Mouse (Mus musculus) left cerebral cortex, postnatal 25 days (tissue): Measurements from ENCODE around the gene Prkar2a. TPM values are rescaled to one million over a fixed set of nuclear protein-coding genes. Genes with fewer than 3 reads are reported as not detected.
A peak's percentile ranks its signal among the peaks of the same experiment; 100 is the strongest.

Experiments used
- DNase-seq, 2 experiments: peaks; one replicate each; pipeline ENCODE4 v3.0.0; 2022; ENCODE audit warnings: low spot score in 2 of 2, mixed read lengths in 1 of 2
- intact Hi-C: fragments of 180-260 bp; cut with DNase I; formaldehyde crosslinking; loops from one replicate; pipeline ENCODE4 v1.15.1; 2025
- microRNA-seq, 2 experiments: library from miRNA; unstranded; fragments of <30 nt; microRNA quantifications; one replicate each; pipeline ENCODE4 v1.2.0; 2022
- total RNA-seq, 2 experiments: library from RNA; stranded (reverse); gene quantifications; 2 replicates each; pipeline ENCODE4 v1.2.3; 2021

The Prkar2a gene
- total RNA-seq, 2 experiments from 2014 or later: 45.5 to 49.1 TPM

DNA sequence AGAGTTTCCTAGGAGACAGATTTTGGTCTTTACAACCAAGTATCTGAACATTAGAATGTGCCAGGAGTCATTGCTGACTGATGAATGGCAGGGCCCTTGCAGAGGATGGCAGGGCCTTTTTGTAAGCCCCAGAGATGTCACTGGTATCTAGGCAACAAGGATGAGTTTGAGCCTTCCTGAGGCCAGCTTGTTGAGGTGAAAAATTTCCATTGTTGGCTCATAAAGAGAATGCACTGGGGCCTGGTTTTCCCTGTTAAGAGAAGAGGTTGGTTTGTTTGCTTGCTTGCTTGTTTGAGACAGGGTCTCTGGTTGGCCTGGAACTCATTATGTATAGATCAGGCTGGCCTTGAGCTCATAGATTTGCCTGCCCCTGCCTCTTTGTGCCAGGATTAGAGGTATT is 96.3 kb downstream of the Prkar2a start:
- intact Hi-C loops: no loop called here
- DNase-seq: no peak

DNA sequence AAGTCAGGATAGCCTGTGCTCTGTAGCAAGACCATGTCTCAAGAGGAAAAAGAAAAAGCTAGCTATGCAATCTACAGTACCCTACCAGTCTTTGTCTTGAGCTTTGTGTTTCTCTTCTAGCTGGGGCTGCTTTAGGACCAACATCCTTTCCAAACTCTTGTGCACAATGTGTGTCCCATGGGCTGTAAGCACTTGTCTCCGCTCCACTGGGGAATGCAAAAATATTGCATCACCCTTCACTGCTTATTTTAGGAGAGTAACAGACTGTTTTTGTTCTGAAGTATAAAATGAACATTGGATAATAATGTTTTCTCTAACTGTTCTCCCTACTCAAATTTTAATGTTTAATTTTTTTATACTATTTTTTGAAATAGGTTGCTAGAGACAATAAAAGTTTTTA is 97.4 kb downstream of the Prkar2a start:
- DNase-seq: no peak
- intact Hi-C loops: no loop called here

DNA sequence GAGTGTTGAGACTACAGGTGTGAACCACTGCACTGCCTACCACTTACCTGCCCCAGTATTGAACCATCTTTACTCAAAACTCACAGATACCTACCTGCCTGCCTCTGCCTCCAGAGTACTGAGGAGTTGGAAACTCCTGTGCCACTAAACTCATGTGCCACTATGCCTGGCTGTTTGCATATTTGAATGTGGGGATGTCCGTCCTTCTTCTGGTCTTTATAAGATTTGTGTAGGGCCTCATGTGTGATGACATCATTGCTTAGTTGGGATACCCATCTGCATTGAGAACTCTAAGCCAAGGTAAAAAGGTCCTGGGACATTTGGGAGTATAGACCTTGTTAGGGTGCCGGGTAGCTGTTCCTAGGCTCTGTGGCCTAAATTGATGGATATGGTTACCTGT is 98.0 kb downstream of the Prkar2a start:
- DNase-seq: peak in 1 of 2 experiments; percentile 0
- intact Hi-C loops: no loop called here

DNA sequence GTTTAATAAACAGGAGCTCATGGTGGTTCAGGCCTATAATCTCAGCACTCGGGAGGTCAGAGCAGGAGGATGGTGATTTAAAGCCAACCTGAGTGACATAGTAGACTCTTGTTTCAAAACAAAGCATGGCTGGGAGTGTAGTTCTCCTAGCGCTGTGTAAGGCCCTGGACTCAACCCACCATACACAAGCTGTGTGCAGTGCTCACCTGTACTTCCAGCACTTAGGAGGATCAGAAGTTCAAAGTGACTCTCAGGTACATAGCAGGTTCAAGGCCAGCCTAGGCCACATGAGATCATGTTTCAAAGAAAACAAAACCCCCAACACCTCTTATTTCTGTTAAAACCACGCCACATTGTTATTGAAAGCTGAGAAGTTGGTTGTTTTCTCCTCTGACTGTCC is 99.6 kb downstream of the Prkar2a start:
- DNase-seq: peak in 1 of 2 experiments; percentile 0
- intact Hi-C loops: no loop called here

DNA sequence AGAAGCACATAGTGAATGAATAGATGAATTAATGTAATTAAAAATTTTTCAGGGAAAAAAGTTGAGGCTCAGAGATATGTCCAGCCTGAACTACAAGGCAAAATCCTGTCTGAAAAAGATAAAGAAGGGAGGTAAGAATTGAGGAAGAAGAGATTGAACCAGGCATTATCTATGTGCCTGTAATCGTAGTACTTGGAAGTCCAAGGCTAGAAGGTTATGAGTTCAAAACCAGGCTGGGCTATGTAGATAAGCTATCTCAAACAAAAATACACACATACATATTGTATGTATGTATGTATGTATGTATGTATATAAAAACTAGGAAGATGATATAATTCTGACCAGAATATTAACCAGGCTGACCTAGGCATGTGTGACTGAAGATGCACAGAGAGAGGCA is 103.2 kb downstream of the Prkar2a start:
- intact Hi-C loops: no loop called here
- no peak for DNase-seq

DNA sequence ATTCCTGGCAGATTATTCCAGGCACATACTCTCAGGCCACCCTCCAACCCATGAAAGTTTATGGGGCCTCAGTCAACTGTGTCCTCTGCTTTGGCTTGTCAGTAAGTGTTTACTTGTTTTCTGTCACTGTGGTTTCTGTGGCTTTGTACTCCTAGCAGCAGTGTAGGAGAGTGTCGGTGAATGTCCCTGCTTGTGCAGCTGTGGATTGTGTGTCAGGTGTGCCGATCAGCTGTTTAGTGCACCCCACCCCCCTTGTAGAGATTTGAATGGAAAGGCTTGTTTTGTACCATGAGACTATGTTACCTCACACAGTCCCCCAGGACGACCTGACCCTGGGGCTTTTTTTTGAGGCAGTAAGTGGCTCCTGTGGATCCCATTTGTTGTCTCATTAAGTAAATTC is 103.6 kb downstream of the Prkar2a start:
- no peak for DNase-seq
- intact Hi-C loops: no loop called here

DNA sequence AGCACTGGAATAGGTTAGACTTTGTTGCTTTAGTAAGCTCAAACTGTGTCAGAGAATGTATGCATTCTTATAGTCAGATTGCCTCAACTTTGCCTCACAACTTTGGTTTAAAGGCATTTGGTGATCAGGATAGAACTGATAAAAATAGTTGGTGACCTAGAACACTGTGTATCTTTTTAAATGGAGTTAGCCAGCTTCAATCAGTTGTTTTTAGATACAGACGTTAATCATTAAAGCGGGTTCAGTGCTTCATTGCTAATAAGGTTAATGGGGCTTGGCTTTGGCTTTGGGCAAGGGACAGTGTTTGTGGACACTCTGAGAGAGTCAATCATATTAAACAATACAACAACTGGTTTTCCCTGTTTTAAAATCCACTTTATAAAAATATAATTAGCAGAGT is 106.2 kb downstream of the Prkar2a start:
- intact Hi-C loops: no loop called here
- no peak for DNase-seq

DNA sequence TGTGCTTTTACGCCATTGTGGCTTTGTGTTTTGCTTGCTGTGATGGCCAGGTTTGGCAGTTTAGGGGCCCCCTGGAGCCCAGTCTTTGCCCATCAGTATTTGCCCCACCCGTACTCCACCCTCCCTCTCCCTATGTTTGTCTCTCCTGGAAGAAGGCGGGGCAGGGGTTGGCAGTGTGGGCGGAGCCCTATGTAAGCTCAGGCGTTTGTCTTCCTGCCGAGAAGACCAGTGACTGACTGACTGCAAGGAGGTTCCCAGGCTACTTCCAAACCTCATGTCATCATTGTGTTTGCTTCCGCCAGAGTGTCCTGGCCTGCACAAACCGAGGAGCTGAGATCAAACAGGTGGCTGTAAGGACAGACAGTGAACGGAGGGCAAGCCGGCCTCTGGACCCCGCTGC is 106.6 kb downstream of the Prkar2a start:
- no peak for DNase-seq
- intact Hi-C loops: no loop called here

DNA sequence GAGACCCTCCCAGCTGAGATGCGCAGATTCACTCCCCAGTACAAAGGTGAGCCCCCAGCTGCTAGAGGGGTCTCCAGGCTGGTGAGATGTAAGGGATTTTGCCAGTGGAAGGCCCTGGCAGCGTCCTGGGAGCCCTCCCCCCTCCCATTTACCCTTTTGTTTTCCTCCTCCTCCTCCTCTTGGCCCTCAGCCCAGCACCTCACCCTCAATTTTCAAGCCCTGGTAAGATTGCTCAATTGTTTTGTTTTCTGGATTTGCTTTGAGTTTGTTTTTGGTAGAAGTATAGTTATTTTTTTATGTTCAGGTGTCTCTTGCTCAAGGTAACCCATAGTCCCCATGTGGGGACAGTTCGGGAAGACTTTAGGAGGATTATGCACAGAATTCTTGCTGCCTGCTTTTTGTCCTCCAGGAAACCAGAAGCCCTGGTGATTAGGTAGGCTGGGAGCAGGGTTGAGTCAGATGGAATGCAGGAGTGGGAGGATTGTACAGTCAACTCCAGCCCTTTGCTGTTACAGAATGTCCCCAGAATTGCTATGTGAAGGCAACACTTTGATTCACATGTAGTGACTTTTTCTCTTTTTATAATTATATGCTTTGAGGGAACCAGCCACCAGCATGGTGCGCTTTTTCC is 107.4 kb downstream of the Prkar2a start:
- intact Hi-C loops: no loop called here

DNA sequence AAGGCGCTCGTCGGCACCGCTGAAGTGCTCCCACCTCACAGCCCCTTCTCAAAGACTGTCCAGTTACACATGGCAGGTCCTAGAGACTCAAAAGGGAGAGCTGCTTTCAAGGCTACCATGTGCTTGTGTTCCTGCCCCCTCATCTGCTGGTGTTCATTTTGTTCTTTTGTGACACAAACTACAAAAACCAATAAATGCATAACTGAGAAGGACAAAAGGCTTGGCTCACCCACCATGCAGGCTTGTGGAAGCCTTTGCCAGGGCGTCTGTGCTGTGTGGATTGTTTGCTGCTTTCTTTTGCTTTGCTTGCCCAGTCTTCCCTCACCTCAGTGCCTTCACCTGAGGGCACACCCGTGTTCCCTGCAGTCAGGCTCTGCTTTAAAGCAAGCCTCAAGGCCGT is 108.4 kb downstream of the Prkar2a start:
- DNase-seq: no peak
- intact Hi-C loops: no loop called here

More for the DNA sequence above, 107.4 kb downstream of the Prkar2a start:
- peak; percentile 45 to 59 for DNase-seq

DNA sequence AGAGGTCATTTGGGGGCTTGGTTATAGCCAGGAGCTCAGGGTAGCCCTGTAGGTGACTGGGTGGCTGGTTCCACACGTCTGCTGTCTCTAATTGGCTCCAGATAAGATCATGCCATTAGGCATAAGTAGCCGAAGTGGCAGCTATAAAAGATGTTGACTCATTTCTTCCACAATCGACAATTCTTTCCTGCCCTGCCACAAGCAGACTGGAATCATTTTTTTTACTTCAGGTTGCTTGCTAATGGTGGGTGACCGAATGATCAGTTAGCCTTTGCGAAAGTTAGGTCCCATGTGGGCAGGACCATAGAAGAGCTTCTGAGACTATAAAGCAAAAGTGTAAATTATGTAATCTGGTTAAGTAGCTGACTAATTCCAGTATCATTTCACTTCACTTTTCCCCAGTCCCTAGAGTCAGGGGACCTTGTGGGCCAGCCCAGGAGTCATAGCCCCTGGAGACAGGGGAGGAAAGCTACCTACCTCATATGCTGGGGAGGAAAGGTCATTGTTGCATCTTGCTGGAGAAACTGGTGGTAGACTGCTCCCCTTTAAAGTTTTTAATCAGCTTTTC is 109.5 kb downstream of the Prkar2a start:
- no peak for DNase-seq
- intact Hi-C loops: no loop called here

DNA sequence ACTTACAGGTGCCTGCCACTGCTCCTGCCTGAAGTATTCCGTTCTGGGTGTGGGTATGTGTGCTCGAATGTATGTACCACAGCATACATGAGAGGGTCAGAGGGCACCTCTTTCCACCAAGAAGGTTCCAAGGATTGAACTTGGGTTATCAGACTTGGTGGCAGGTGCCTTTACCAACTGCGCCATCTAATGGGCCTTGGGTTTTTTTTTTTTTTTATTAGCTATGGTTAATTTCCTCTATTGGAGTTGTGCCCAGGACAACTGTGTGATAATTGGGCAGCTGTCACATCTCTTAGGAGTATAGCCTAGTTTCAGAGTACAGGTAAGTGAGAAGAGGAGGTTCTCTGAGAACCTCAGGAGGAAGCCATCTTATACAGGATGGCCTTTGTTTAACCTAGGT is 110.5 kb downstream of the Prkar2a start:
- DNase-seq: no peak
- intact Hi-C loops: no loop called here

Small RNA genes within 50 kb of the gene (microRNA-seq; reads per million reads assigned to microRNA genes)
- 0 reads per million in 2 experiments for gene Gm26298

Other genes with a start within 250 kb of the Prkar2a start
- 10 to 100 TPM; 40.3 to 42.2 TPM for gene Ccdc71, start 228.8 kb upstream of the Prkar2a start, total RNA-seq
- 10 to 100 TPM; 30.3 to 36.7 TPM for gene Klhdc8b, start 227.7 kb upstream of the Prkar2a start, total RNA-seq
- gene Lamb2, start 209.6 kb upstream of the Prkar2a start, total RNA-seq: 10 to 100 TPM; 30.6 to 31.9 TPM
- 100 to 1,000 TPM; 143 to 147 TPM for gene Usp19, start 198.7 kb upstream of the Prkar2a start, total RNA-seq
- 10 to 100 TPM; 75.3 to 84.4 TPM for gene Qars, start 181.6 kb upstream of the Prkar2a start, total RNA-seq
- 100 to 1,000 TPM; 136 to 141 TPM for gene Qrich1, start 172.5 kb upstream of the Prkar2a start, total RNA-seq
- 10 to 100 TPM; 55.3 to 55.4 TPM for gene Impdh2, start 129.0 kb upstream of the Prkar2a start, total RNA-seq
- gene Ndufaf3, start 121.9 kb upstream of the Prkar2a start, total RNA-seq: 10 to 100 TPM; 53.1 to 58.2 TPM
- 10 to 100 TPM; 83.8 to 85.2 TPM for gene Dalrd3, start 119.4 kb upstream of the Prkar2a start, total RNA-seq
- gene Wdr6, start 110.6 kb upstream of the Prkar2a start, total RNA-seq: 100 to 1,000 TPM; 112 to 126 TPM
- 10 to 100 TPM; 77.2 to 82.9 TPM for gene P4htm, start 91.6 kb upstream of the Prkar2a start, total RNA-seq
- 10 to 100 TPM; 48.3 to 50.9 TPM for gene Arih2, start 39.9 kb upstream of the Prkar2a start, total RNA-seq
- gene Slc25a20, start 27.2 kb upstream of the Prkar2a start, total RNA-seq: 10 to 100 TPM; 12.6 to 14.4 TPM
- gene Ip6k2, start 94.5 kb downstream of the Prkar2a start, total RNA-seq: 100 to 1,000 TPM; 152 to 153 TPM
- 10 to 100 TPM; 54.4 to 60.5 TPM for gene Nckipsd, start 119.1 kb downstream of the Prkar2a start, total RNA-seq
- 10 to 100 TPM; 46.8 to 61.9 TPM for gene Celsr3, start 137.0 kb downstream of the Prkar2a start, total RNA-seq
- gene Slc26a6, start 164.0 kb downstream of the Prkar2a start, total RNA-seq: 10 to 100 TPM; 18.4 to 19.1 TPM
- gene Tmem89, start 225.3 kb downstream of the Prkar2a start, total RNA-seq: under 1 TPM in 1 of 2 experiments, not detected in 1; 0.39 TPM
- gene Uqcrc1, start 247.3 kb downstream of the Prkar2a start, total RNA-seq: 100 to 1,000 TPM; 390 to 394 TPM